Mouse (Mus musculus) frontal cortex, postnatal 25 days (tissue): ENCODE data around the gene Olfr391-ps.

Experiments used
- DNase-seq, 2 experiments: peaks; one replicate each; pipeline ENCODE4 v3.0.0; 2022; ENCODE audit warnings: low spot score in 2 of 2

Olfr391-ps gene

GRCm38 (mm10) chr11:73802952-73803351 lies at the start of gene Olfr391-ps:
Olfr391-ps (minus strand) TSS chr11:73803052.
- DNase-seq: no peak

GRCm38 (mm10) chr11:73851354-73851753 lies 48.5 kb upstream of the Olfr391-ps start, which contains the start of gene Olfr393:
Olfr393 (minus strand) TSS chr11:73851454.
- DNase-seq: no peak

GRCm38 (mm10) chr11:73816949-73817348 lies 14.1 kb upstream of the Olfr391-ps start, which contains the start of gene Olfr392:
Olfr392 (minus strand) TSS chr11:73817049.
- DNase-seq: no peak

GRCm38 (mm10) chr11:73782664-73783063 lies 20.2 kb downstream of the Olfr391-ps start, which contains the start of gene Olfr390:
Olfr390 (plus strand) TSS chr11:73782964.
- no peak for DNase-seq

- DNase-seq: no peak
Measured at GRCm38 (mm10) chr11:73780613-73781012, 22.2 kb downstream of the Olfr391-ps start, which contains the start of gene Olfr389. Olfr389 (minus strand) TSS chr11:73780713.

- DNase-seq: no peak
Measured at GRCm38 (mm10) chr11:73759115-73759514, 43.7 kb downstream of the Olfr391-ps start.
